Mouse (Mus musculus) thymus, postnatal 4 days (tissue): Measurements from ENCODE around the gene Hist1h2bf.
"Not testable (repeated sequence)": the region's sequence is repeated elsewhere in the genome, so short reads cannot be mapped to it uniquely, and the experiment has no call there.

ENCODE experiments used
- DNase-seq: peaks from one replicate; pipeline ENCODE4 v3.0.0; 2021

Hist1h2bf gene

GRCm38 (mm10) chr13:23573898-23574524 is at the start of gene Hist1h2bf, which contains the start of gene Hist1h2ad:
Gene Hist1h2bf, minus strand, starts transcription at chr13:23574196.
Gene Hist1h2ad, plus strand, starts transcription at chr13:23574381.
- DNase-seq = peak; percentile 85

- DNase-seq = peak; percentile 47
Measured at GRCm38 (mm10) chr13:23622861-23623450, 49.0 kb upstream of the Hist1h2bf start.

DNA sequence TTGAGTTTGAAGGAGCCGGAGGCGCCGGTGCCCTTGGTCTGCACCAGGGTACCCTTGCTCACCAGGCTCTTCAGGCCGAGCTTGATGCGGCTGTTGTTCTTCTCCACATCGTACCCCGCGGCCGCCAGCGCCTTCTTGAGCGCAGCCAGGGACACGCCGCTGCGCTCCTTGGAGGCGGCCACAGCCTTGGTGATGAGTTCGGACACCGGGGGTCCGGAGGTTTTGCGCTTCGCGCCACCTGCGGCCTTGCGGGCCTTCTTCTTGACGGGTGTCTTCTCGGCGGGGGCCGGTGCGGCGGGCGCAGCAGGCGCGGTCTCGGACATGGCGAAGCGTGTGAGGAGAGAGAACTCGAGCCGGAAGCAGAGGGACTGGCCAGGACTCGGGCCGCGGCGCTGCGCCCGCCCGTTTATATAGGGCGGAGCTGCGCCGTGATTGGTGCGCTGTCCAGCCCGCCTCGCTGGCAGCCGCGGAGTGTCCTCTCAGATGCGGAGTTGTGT is 48.2 kb upstream of the Hist1h2bf start, which contains the start of gene Hist1h1e:
Hist1h1e (minus strand) TSS at position 384 of the 497 bp plus-strand sequence.
- DNase-seq = peak; percentile 90

DNA sequence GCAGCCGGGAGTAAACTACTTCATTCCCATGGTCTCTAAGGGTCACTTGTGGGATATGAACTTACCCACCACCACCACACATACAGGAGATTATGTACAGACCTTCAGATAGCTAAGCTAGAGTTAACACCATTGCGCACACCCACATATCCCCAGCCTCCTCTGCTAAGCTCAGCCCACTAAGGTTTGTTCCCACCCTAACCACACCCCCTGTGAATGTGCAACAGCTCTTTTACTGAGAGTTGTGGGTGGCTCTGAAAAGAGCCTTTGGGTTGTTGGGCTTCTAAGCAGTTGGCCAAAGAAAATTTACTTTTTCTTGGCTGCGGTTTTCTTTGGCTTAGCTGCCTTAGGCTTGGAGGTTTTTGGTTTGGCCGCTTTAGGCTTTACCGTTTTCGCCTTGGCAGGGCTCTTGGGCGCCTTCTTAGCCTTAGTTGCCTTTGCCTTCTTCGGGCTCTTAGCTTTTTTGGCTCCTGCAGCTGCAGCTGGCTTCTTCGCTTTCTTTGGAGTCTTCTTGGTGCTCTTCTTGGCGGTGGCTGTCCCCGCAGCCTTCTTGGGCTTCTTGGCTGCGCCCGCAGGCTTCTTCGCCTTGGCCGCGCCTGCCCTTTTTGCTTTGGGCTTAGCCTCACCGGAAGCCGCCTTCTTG is 47.7 kb upstream of the Hist1h2bf start:
- DNase-seq = peak; percentile 72

DNA sequence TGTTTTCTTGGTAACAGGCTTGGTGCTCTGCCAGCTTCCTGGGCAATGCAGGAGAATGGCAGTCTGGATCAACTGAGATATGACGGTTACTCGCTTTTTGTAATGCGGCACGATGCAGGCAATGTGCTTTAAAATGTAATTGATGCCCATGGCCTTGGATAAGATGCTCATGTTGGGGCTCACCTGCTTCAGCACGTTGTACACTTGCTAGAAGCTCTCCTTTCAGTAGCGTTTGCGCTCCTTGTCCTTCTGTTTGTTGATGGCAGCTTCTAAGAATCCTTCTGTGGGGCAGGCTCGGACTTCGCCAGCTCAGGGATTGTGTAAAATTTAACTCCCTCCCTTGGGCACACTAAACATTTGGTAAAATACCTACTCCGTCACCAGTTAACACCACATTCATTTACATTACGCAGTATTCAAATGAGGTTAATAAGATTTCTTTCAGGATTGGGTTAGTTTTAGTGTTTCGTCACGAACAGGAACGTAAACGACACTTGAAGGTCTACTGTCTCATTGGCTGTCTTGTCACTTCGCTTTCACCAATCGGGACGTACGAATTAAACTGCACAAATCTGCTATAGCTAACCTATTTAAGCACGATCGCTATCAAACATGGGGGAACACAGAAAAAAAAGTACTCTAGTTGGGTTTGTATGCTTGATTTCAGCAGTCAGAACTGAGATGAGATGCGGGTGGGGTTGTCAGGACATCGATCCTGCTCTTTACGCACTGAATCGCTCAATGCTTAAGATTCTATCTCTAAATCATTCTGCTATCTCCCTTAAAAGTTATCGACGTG is 46.9 kb upstream of the Hist1h2bf start, which contains the start of gene Hist1h2be:
Hist1h2be (minus strand) TSS at position 392 of the 799 bp plus-strand sequence.
- DNase-seq = peak; percentile 56

DNA sequence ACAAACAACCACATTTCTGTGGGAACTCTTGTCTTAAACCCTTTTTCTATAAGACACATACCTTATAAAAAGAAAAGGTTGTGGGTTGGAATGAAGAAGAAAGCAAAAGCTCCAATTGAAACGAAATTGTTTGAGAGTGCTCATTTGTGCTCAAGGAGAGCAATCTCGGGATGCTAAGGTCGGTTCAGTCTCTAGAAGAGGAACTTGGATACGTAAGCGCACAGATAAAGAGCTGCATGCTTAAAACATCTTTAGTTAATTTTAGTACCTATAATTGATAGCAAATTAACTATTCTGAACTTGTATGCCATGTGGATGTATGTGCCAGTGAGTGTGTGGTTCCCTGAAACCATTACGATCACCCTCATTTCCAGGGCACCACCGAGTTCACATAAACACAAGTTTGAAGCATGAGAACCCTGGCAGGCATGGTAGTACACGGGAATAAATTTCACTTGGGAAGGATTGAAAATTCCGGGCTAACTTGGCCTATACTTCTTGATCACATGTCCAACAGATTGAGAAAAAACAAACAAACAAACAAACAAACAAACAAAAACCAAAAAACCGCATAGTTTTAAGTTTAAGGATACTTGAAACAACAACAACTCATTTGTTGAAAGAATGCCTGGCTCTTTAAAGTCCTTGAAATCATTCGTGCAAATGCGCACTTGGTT is 46.2 kb upstream of the Hist1h2bf start:
- peak; percentile 15 for DNase-seq

GRCm38 (mm10) chr13:23611638-23612037 is 37.6 kb upstream of the Hist1h2bf start:
- DNase-seq = no peak

GRCm38 (mm10) chr13:23610393-23610792 is 36.4 kb upstream of the Hist1h2bf start:
- DNase-seq = no peak

GRCm38 (mm10) chr13:23609844-23610243 is 35.8 kb upstream of the Hist1h2bf start:
- no peak for DNase-seq

- DNase-seq = no peak
Measured at GRCm38 (mm10) chr13:23609209-23609608, 35.2 kb upstream of the Hist1h2bf start.

DNA sequence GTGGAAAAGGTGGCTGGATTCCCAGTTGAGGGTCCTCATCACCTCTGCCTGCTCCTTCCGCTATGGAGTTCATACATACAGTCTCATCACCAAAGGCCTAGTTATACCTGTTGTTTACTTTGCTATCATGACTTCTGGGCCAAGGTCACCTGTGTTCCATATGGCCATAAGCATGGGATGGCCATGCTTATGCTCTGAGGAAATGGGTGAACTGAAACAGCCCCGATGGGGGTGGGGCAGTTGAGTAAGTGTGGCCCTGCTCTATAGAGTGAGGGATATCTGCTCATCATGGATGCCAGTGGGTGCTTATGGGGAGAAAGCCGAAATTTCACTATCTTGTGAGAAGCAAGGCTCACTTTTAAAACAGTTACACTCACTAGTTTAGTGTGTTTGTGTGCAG is 31.1 kb upstream of the Hist1h2bf start:
- no peak for DNase-seq

DNA sequence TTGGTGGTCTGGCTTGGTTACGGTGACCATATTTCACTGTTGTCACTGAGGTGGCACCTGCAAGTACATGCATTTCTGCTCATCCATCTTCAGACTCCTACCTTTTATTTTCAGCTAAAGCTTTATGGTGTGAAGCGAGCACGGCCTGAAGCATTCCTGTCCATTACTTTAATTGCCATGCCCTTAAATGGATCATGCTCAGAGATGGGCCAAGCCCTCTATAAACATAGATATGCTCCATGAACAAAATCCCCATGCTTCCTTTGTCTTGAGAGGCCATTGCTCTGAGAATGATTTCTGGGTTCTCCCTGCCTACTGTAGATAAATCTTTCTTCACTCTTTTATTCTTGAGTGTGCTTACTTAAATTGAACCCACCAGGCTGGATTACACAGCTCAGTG is 30.5 kb upstream of the Hist1h2bf start:
- no peak for DNase-seq

DNA sequence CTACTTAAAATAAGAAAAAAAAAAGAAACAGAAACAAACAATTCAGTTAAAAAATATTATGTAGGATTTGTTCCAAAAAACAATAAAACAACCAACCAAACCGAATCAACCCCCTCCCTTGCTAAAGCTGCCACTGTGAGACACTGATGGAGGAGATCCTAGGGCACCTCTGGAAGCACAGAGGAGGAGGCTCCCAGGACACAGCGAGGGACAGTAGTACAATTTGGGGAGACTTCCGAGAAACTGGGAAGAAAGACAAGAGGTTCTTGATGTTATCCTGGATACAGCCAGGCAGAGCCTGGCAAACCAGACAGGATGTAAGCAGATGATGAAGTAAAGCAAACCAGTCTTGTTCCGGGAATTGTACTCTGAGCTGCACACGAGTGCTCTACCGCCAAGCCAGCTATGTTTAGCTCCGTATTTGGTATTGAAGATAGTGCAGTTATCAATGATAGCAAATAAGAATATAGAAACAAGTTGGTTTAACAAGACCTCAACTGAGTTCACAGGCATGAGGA is 29.2 kb upstream of the Hist1h2bf start:
- DNase-seq = no peak

- peak; percentile 91 for DNase-seq
Measured at GRCm38 (mm10) chr13:23597957-23598356, 24.0 kb upstream of the Hist1h2bf start.

- no peak for DNase-seq
Measured at GRCm38 (mm10) chr13:23595622-23596372, 21.8 kb upstream of the Hist1h2bf start.

DNA sequence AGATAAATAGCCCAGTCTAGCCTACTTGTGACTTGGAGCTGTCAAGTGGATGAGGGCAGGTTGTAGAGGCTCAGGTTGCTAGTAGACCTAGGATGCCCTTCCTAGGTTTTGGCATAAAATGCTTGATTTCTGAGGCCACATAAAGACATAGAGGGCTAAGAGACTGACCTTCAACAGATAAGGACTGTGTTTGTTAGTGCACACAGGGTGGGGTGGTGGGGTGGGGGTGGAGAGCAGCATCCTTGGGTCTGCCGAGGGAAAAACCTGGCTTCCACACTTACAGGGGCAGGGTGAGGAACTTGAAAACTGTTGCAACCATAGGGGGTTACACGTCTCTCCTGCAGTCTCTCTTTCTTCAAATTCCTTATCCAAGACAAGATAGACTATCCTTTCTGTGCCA is 21.2 kb upstream of the Hist1h2bf start:
- no peak for DNase-seq

DNA sequence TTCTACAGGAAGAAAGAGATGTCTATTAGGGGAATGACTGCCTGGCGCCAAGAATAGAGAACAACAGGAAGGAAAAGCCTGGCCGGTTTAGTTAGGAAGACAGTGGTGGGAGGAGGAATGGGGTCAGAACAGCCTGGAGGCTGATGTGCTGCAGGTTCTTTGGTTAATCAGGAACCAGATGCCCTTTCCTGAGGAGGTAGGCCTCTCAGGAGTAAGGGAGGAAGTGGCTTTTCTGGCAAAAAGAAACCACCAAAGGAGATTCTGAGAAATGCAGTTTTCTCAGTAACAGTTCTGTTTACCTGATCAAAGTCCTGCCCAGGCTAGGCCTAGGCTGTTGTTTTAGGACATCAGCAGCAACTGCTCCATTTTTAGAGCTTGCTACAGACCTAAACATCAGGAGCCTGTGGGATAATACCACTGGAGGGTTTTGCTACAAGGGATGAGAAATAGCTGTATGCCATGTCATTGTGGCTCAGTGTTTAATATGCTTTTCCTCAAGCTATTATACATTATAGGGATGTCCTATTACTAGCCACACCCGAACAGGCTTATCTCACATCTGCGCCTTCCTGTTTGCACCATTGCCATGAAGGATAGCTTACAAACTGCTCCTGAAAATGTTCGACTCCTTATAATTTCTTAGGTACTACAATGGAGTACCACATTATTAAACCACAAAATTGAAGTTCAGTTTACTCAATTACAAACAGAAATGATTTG is 19.2 kb upstream of the Hist1h2bf start:
- no peak for DNase-seq

GRCm38 (mm10) chr13:23592614-23593013 is 18.6 kb upstream of the Hist1h2bf start:
- no peak for DNase-seq

- DNase-seq = not testable (repeated sequence)
Measured at GRCm38 (mm10) chr13:23591886-23592285, 17.9 kb upstream of the Hist1h2bf start.

DNA sequence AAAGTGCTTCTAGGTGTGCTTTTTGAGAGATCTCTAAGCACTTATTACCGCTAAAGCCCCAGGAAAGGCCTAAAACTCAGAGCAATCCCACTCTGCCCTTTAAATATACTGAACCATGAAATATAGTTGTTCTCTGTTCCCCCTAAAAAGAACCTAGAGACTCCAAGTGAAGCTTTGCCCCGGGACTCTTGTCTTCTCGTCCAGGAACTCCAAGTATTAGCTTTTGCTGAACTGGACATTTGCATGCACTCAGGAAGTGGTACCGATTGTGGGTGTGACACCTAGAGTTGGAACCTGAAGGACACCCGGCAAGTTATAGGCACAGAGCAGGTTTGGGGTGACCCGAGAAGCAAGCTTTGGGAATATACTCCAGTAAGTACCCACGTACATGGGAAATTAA is 17.2 kb upstream of the Hist1h2bf start:
- DNase-seq = no peak

DNA sequence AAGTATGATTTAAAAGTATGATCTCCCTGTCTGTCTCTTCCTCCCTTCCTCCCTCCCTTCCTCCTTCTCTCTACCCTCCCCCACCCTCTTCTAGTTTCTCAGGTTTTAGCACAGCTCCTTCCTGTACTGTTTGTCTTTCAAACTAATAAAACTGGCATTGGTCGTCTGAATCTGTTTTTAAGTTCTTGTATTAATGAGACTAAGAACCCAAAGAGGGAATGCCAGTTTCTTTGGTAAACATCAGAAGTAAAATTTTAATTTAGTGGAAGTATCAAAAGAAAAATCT is 12.9 kb upstream of the Hist1h2bf start:
- DNase-seq = no peak
